ENCODE assay signal across 14 mouse cellular contexts in the genomic region with DNA sequence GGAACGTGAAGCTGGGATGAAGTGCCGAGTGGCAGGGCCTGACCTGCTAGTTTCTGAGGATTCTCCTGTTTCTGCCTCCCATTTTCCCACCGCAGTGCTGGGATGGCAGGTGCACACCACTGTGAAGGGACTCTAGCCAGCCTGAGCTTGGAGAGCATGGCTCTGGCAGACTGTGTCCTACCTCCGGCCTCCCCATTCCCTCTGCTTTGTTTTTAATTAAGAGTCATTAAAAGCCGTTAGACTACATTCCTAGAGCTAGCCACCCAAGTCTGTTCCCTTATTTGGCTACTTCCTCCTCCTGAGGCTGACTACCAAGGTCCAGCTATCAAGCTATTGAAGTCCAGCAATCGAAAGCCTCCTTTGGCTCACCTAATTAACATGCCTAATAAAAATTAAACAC. TPM values are rescaled to one million over a fixed set of nuclear protein-coding genes. Genes with fewer than 3 reads are reported as not detected.
A peak's percentile ranks its signal among the peaks of the same experiment; 100 is the strongest.
DNase-seq lines count a peak whose midpoint lies in the region; ATAC-seq and TF ChIP-seq lines count a peak whose summit lies in the region.
"Had no signal": no experiment of that assay in that cellular context is flagged by ENCODE, and none has a peak within 500 bp of the region (broad histone marks: within the 10 kb centered on the region; RNA-seq: fewer than 3 reads in every experiment).

No protein-coding gene starts in this region.

- H3K4me2 ChIP-seq in midbrain, postnatal 0 days (ENCODE audit: low read depth, low read length, poor library complexity, severe bottlenecking) = no peak overlapping the region
- H3K4me2 ChIP-seq: lung, embryonic 15.5 days; neural tube, embryonic 12.5 days had no signal

- ATAC-seq in midbrain, postnatal 0 days (ENCODE audit: low FRiP score) = no peak
- no peak for ATAC-seq in erythroid progenitor cell, adult 5-6 weeks (replicated peaks; ENCODE audit: low FRiP score, poor library complexity, severe bottlenecking)

- TF ChIP-seq CTCF in midbrain, postnatal 0 days (IDR thresholded peaks at IDR 0.05) = no peak

- H3K27me3 ChIP-seq in midbrain, embryonic 10.5 days (ENCODE audit: low read depth, poor library complexity, severe bottlenecking) = no peaks in the 10 kb centered on the region
- no peaks in the 10 kb centered on the region for H3K27me3 ChIP-seq in midbrain, postnatal 0 days (ENCODE audit: insufficient read depth, low read length)
- H3K27me3 ChIP-seq: lung, embryonic 15.5 days; neural tube, embryonic 12.5 days had no signal

- peak; percentile 15 for DNase-seq in cerebellum, adult 11-12 months
- no peak for DNase-seq in cerebellum, adult 8-10 months
- no peak for DNase-seq in midbrain, embryonic 10.5 days (ENCODE audit: low spot score)
- DNase-seq in midbrain, postnatal 0 days (ENCODE audit: low spot score) = no peak
- DNase-seq in kidney, adult 9 months = peak; percentile 84
- peak; percentile 42 for DNase-seq in lung, postnatal 36 days
- no peak for DNase-seq in left cerebral cortex, postnatal 10 days (ENCODE audit: extremely low spot score in 1 of 2, low spot score in 2 of 2)
- DNase-seq: embryo, embryonic 11 days; gastrocnemius, postnatal 36 days; heart, postnatal 10 days; right cerebral cortex, postnatal 4 days had no signal

- 0 out of 2 replicates have a peak, but pooled peaks cover 4% of the 10 kb centered on the region for H3K36me3 ChIP-seq in midbrain, embryonic 10.5 days
- H3K36me3 ChIP-seq in midbrain, postnatal 0 days (ENCODE audit: insufficient read depth, low read length) = no peaks in the 10 kb centered on the region
- H3K36me3 ChIP-seq: lung, embryonic 15.5 days; neural tube, embryonic 12.5 days had no signal

- H3K27ac ChIP-seq in midbrain, embryonic 10.5 days (replicated peaks) = peak overlapping the region; percentile 69
- H3K27ac ChIP-seq in midbrain, postnatal 0 days (ENCODE audit: low read depth, low read length) = no peak overlapping the region
- H3K27ac ChIP-seq: lung, embryonic 15.5 days; neural tube, embryonic 12.5 days had no signal

- WGBS in midbrain, embryonic 10.5 days = 64% methylated on average over 6 of the region's 6 CpGs
- WGBS in midbrain, postnatal 0 days = 47% methylated on average over 6 of the region's 6 CpGs

- intact Hi-C loops in left cerebral cortex, postnatal 10 days (cut with DNase I) = no loop called here

- peaks cover 34% of the 10 kb centered on the region for H3K4me1 ChIP-seq in midbrain, embryonic 10.5 days
- H3K4me1 ChIP-seq in midbrain, postnatal 0 days (ENCODE audit: insufficient read depth, low read length) = peaks cover 3% of the 10 kb centered on the region; the same call in 1 of the 2 replicates

- H3K4me3 ChIP-seq in midbrain, embryonic 10.5 days = no peak overlapping the region
- H3K4me3 ChIP-seq in midbrain, postnatal 0 days (ENCODE audit: low read depth, low read length) = no peak overlapping the region
- H3K4me3 ChIP-seq: lung, embryonic 15.5 days; neural tube, embryonic 12.5 days had no signal

- no peak overlapping the region for H3K9ac ChIP-seq in midbrain, postnatal 0 days (replicated peaks; ENCODE audit: low read length, poor library complexity, severe bottlenecking)
- H3K9ac ChIP-seq: lung, embryonic 15.5 days; neural tube, embryonic 12.5 days had no signal

- H3K9me3 ChIP-seq in midbrain, embryonic 10.5 days (replicated peaks) = no peaks in the 10 kb centered on the region
- H3K9me3 ChIP-seq in midbrain, postnatal 0 days (ENCODE audit: low read length) = no peaks in the 10 kb centered on the region
- H3K9me3 ChIP-seq: lung, embryonic 15.5 days; neural tube, embryonic 12.5 days had no signal

RNA-seq across cellular contexts. Expression of gene Mgat5, which starts 56.2 kb away (rescaled TPM):
- 4.0 and 6.1 TPM in 2 replicates for polyA plus RNA-seq in midbrain, embryonic 10.5 days (2016; fragmentation: Nextera tagmentation; extraction: Ambion mirVana)
- 56.5 and 56.6 TPM in 2 replicates for total RNA-seq in midbrain, postnatal 0 days (2014; rRNA removed)
- 11.2 and 13.0 TPM in 2 replicates for polyA plus RNA-seq in midbrain, postnatal 0 days (2015; fragmentation: Nextera tagmentation; extraction: Ambion mirVana)
- 10 to 100 TPM; 76.8 to 77.1 TPM for total RNA-seq in left cerebral cortex, postnatal 10 days (2021)
- 9.4 and 10.1 TPM in 2 replicates for total RNA-seq in erythroid progenitor cell, adult 5-6 weeks (2015; ENCODE audit: low replicate concordance)
- total RNA-seq in erythroid progenitor cell, adult 5-6 weeks (2017; ENCODE audit: low replicate concordance) = 4.4 and 6.0 TPM in 2 replicates

Comparison
In these comparisons a context has a peak if more than half of its experiments do, and no peak if none do; other contexts are left out.
1. DNase-seq: peak in cerebellum, adult 11-12 months (single experiment), kidney, adult 9 months (single experiment) and lung, postnatal 36 days (single experiment); none in cerebellum, adult 8-10 months (single experiment), midbrain, embryonic 10.5 days (single experiment), midbrain, postnatal 0 days (single experiment) and left cerebral cortex, postnatal 10 days (0 of 2).